Mouse (Mus musculus) large intestine, adult 2 months (tissue): ENCODE data around the gene Ankrd35. TPM values are rescaled to one million over a fixed set of nuclear protein-coding genes. Genes with fewer than 3 reads are reported as not detected.
"Not testable (repeated sequence)": the region's sequence is repeated elsewhere in the genome, so short reads cannot be mapped to it uniquely, and the experiment has no call there.

ENCODE experiments used
- DNase-seq: peaks from one replicate; pipeline ENCODE4 v3.0.0-alpha.2; 2012; ENCODE audit warnings: low read depth, low spot score
- WGBS: fragments of 180-500 bp; shearing (Covaris S2); methylation state at CpG from one replicate; pipeline ENCODE4 v1.1.7; 2018; 5-methylcytosine and 5-hydroxymethylcytosine counted together
- polyA plus RNA-seq: library from polyadenylated mRNA; depleted of rRNA; stranded (reverse); fragments of >200 nt; gene quantifications from 2 replicates; pipeline ENCODE4 v1.2.3, GENCODE M21; 2012; rRNA removed

Ankrd35 gene
- 0.43 and 0.66 TPM in 2 replicates for polyA plus RNA-seq

DNA sequence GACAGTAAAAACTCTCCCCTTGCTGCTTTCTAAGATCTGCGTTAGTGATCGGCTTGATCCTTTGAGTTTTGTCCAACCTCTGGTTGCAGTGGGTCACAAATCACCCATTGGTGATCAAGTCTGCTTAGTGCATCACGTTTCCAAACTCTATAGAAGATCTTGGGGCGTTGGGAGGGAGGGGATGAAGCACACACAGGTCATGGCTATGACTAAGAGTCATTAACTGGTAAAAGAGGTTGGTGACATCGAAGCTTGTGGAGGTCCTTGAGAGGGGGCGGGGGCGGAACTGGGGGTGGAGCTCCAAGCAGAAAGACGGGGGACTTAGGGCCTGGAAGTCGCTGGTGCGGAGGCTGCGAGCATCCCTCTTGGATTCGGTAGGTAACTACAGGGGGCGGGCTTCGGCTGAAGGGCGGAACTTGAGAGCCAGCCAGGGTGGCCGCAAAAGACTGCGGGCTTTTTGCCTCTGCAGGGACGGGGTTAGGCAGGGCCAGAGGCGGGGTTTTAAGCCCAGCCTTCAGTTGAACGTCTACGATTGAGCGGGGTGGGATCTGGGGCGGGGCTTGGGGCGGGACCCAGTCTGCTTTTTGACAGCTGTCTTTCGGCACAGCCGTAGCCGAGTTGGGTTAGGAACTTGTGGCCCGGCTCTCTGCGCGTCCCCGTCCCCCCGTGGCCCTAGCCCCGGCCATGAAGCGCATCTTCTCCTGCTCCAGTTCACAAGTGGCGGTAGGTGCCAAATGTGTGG is at the start of gene Ankrd35:
Gene Ankrd35 (plus strand): TSS at position 405 of the 742 bp plus-strand sequence.
- WGBS: 4% methylated on average over 35 of the region's 35 CpGs
- DNase-seq: peak; percentile 40

DNA sequence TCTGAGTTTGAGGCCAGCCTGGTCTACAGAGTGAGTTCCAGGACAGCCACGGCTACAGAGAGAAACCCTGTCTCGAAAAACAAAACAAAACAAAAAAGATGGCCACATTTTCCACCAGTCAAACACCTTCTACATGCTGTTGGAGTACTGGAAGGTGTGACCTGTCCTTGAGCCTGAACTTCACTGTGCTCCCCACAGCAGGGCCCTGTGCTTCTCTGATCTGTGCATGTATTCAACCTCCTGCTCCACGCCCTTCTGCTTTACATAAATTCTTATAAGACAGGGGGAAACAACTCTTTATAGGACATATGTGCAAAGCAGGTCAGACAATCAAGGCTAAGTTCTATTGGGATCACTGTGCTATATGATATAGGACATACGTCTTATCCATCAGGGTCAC is 46.7 kb upstream of the Ankrd35 start:
- DNase-seq: no peak
- WGBS: 89% methylated on average over 4 of the region's 4 CpGs

DNA sequence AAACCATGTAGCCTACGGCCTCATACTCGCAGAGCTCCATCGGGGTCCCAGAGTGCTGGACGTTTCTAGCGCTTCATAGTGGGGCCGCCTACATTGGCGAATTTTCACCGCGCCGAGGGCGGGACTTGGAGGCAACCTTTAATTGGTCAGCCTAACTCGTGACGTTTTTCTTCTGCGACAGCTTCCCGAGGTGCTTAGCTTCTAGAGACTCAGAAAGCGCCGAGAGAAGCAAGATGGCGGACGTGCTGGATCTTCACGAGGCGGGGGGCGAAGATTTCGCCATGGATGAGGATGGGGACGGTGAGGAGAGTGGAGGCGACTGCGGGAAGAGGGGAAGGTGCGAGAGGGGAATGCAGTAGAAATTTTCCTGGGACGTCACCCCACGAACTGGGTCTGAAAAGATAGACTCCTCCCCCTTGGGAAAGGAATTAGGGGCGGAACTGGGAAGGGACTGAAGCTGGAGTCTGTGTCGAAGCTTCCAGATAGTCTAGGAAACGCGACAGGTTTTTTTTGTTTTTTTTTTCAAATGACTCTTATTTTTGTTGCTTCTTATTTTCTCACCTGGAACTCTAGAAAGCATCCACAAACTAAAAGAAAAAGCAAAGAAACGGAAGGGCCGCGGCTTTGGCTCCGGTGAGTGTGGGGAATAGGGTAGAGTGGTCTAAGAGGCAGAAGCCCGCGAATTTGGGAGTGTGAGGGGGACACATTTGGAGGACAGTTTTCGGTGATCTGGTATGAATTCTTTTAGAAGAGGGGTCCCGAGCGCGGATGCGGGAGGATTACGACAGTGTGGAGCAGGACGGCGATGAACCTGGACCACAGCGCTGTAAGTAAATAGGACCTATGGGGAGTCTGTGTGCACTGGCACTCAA is 40.0 kb upstream of the Ankrd35 start, which contains the start of gene Rbm8a:
Gene Rbm8a (plus strand): TSS at position 205 of the 872 bp plus-strand sequence.
- WGBS: under 1% methylated on average over 48 of the region's 48 CpGs
- peak; percentile 98 for DNase-seq

DNA sequence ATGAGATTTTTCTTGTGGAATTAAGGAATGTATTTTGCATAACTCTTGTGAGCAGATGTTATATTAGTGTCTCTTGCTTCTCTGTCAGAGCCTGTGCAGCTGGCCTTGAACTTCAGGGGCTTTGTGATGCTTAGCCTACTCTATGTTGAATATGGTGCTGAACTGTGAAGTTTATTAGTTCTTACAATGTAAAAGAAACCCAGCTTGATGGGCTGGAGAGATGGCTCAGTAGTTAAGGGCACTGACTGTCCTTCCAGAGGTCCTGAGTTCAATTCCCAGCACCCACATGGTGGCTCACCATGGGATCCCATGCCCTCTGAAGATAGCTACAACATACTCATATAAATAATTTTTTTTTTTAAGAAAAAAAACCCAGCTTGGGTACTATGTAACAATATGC is 37.9 kb upstream of the Ankrd35 start:
- DNase-seq: no peak

DNA sequence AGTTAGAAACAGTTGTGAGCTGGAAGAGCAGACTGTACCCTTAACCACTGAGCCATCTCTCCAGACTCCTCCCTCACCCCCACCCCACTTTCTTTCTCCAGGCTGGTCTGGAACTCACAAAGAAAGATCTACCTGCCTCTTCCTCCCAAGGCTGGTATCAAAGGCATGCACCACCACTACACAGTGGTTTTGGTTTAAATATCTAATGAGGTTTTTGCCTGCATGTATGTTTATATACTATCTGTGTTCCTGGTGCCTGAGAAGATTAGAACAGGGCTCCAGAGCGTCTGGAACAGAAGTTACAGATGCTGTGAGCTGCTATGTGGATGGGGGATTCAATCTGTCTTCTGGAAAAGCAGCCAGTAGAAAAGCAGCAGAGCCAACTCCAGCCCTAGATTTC is 35.9 kb upstream of the Ankrd35 start:
- WGBS: 70% methylated on average over 1 of the region's 1 CpGs

DNA sequence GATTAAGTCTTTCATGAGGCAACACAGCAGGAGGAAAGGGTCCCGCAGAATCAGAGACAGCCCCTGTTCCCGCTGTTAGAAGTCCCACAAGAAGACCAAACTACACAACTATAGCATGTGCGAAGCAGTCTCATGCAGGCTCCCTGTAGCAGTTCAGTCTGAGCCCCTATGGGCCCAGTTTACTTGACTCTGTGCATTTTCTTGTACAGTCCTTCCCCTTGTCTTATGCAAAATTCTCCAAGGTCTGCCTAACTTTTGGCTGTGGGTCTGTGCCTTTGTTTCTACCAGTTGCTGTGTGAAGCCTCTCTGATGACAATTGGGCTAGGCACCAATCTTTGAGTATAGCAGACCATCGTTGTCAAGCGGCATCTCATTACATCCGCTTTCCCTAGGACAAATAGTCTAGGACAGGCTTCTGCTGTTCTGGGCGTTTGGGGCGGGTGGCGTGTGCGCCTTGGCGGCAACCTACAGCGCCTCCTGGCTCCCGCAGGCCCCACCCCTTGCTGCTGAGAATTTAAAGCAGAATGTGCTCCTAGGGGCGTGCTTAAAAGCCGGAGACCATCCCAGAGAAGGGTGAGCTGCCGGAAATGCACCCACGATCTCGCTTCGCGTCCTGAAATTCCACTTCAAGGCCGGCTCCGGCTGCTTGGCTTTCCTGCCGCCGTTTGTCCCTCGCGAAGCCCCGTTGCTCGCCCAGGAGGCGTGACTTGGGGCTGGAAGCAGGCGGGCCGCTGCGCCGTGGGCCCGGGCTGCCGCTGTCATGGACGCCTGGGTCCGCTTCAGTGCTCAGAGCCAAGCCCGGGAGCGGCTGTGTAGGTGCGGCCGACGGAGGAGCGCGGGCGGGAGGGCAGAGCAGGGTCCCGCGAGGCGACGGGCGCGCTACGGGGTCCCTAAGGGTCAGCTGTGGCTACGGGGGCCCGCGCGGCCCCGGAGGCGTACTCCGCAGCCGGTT is 34.7 kb upstream of the Ankrd35 start, which contains the start of the genes Pex11b and Gm42957:
Gene Pex11b (plus strand): TSS at position 449 of the 952 bp plus-strand sequence.
Gene Gm42957 (plus strand): TSS at position 547 of the 952 bp plus-strand sequence.
- peak; percentile 68 for DNase-seq
- WGBS: 3% methylated on average over 60 of the region's 60 CpGs

More for the DNA sequence above, 35.9 kb upstream of the Ankrd35 start:
- no peak for DNase-seq

DNA sequence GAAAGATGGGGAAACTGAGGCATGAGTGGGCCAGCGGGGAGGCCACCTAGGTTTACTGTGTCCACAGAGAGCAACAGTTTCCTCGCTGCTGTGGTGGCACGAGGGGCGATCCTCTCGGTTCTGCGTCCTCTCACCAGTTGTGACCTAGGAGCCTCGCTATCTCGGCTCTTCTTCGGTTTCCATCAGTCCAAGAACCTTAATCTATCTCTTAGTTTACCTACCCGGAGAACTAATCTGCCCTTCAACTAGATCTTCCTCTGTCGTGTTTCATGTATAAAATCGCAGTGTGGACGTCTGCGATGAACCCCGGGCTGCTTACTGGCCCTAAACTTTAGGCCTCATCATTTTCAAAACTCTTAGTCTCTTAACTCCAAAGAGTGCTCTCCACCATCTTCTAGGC is 34.0 kb upstream of the Ankrd35 start:
- 3% methylated on average over 15 of the region's 15 CpGs for WGBS
- DNase-seq: no peak

DNA sequence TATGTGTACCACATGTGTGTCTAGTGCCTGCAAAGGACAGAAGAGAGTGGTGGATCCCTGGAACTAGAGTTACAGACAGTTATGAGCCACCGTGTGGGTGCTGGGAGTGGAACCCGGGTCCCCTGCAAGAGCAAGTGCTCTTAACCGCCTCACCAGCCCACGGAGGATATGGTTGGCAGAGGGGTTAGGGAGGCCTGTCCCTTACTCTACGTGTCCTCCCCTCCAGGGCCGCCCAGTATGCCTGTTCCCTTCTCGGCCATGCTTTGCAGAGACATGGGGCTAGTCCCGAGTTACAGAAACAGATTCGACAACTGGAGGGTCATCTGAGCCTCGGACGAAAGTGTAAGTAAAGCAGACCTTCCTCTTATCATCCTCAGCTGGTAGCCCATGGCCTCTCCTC is 33.5 kb upstream of the Ankrd35 start:
- DNase-seq: no peak
- 47% methylated on average over 11 of the region's 11 CpGs for WGBS

DNA sequence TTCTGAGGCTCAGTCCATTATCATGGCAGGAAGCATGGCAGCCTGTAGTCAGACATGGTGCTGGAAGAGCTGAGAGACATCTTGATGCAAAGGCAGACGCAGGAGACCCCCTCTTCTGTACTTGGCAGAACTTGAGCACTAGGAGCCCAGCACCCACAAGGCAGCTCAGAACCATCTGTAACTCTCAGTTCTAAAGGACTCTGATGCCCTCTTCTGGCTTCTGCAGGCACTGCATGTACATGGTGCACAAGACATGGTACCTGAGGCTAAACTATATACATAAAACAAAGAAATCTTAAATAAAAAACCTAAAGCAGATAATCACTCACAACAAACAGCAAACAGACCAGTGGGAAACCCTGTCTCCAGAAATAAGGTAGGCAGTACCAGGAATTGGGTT is 30.7 kb upstream of the Ankrd35 start:
- DNase-seq: no peak
- WGBS: 85% methylated on average over 1 of the region's 1 CpGs

DNA sequence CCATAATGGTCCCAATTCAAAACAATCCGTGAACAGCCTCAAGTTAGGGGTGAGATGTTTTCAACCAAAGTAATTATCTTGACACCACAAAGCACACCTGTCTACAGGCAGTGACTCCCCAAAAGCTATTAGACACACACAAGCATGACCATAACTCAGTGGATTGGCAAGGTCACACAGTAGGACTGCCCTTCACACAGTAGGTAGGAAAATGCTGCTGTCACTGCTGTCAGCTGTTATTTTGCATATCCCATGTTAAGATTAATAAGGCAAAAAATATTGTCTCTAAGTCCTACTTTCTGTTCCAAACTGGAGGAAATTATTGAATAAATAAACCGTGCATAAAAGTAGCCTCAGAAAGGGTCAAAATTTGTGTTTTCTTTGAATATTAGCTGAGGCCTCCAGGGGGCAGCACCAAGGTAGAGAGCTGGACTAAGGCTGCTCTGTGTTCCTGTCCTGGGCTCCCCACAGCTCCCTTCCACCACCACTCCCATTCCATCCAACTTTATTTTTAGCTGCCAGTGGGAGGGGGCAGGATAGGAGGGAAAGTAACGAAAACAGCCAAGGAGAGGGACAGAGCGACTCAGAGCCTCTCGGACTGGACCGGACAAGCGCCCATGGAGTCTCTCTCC is 24.8 kb upstream of the Ankrd35 start, which contains the start of gene Itga10:
Gene Itga10 (plus strand): TSS at position 567 of the 632 bp plus-strand sequence.
- 66% methylated on average over 7 of the region's 7 CpGs for WGBS

DNA sequence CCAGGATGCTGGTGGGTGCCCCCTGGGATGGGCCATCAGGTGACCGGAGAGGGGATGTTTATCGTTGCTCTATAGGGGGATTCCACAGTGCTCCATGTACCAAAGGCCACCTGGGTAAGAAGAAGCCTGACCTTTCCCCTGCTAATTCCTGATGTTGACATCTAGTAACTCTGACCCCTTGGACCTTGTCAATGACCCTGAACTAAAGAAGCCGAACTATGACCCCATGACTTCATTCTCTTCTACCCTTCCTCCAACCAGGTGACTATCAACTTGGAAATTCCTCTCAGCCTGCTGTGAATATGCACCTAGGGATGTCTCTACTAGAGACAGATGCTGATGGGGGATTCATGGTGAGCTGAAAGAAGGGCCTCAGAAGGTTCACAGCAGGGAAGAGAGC is 22.6 kb upstream of the Ankrd35 start:
- no peak for DNase-seq

More for the DNA sequence above, 24.8 kb upstream of the Ankrd35 start, which contains the start of gene Itga10:
- no peak for DNase-seq

DNA sequence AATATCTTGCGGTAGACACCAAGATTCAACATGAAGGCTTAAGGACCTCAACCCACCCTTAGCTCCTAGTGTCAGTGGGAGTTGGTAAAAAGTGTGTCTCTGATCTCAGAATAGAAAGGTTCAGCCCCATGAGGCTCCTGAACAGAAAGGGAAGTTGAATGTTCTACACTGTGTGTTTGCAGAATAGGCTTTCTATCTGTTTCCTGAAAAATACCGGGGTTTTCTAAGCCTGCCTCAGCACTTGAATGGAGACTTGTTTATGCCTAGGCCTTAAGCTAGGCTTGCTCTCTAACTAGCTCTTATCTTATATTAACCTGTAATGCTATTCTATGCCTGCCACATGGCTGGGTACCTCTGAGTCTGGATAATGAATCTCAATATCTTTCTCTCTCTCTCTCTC is 9.0 kb upstream of the Ankrd35 start:
- 78% methylated on average over 2 of the region's 2 CpGs for WGBS
- no peak for DNase-seq

More for the DNA sequence above, 22.6 kb upstream of the Ankrd35 start:
- WGBS: 83% methylated on average over 3 of the region's 3 CpGs

DNA sequence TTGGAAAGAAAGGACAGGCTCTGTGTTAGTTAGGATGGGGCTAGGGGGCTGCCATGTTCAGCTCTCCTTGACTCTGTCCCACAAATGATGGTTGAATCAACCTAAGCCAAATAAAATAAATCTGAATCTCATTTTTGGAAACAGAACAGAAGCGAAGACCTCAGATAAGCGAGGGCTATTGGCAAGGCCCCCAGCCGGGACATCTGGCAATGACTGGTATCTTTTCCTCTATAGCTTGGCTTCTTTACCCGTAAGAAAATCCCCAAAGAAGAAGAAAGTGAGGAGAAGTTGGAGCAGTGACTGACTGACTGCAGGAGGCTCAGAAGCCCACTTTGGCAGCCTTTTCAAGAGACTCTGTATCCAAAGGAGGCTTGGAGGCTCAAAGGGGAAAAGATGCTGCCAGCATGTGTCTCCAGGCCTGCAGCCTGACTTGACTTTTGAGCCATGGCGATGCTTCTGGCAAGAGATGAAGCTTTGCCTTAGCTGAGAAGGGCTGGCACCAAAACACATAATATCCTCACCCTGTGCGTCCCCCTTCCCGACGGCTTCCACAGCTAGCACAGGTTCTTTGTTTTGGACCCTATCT is 7.1 kb upstream of the Ankrd35 start:
- 58% methylated on average over 8 of the region's 8 CpGs for WGBS
- no peak for DNase-seq

DNA sequence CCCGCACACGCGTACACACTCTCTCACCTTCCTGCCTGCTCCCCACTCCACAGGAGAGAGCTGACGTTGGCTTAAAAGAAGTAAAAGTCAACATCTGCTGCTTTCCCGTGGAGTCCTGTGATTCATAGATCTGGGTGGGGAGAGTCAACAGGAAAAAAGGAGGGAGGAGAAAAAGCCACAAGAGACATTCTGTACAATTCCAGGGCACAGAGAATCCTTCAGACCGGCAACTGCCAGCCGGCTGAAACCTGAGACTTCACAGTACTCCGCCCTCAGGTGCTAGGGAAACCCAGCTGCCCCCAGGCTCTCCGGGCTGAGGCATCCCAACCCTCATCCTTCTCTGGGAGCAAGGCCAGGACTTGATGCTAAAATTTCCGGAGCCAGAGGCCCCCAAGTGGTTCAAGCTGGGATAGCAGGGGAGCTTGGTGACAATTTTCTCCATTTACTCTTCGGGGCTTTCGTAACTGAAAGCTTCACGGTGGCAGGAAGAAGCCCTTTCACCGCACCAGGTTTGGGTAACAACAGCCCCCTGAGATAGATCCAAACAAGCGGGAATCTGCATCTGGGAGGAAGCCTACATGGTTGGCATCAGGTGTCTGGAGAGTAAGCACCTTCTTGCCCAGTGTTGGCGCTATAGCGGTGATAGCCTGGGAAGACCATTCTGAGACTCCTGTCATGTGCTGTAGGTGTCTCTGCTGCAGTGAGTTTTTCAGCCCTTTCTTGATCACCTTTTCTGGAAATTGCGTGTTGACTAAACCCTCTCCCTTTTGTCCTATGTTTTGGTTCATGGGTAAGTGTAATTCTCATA is 6.3 kb upstream of the Ankrd35 start:
- 5% methylated on average over 18 of the region's 18 CpGs for WGBS
- no peak for DNase-seq

DNA sequence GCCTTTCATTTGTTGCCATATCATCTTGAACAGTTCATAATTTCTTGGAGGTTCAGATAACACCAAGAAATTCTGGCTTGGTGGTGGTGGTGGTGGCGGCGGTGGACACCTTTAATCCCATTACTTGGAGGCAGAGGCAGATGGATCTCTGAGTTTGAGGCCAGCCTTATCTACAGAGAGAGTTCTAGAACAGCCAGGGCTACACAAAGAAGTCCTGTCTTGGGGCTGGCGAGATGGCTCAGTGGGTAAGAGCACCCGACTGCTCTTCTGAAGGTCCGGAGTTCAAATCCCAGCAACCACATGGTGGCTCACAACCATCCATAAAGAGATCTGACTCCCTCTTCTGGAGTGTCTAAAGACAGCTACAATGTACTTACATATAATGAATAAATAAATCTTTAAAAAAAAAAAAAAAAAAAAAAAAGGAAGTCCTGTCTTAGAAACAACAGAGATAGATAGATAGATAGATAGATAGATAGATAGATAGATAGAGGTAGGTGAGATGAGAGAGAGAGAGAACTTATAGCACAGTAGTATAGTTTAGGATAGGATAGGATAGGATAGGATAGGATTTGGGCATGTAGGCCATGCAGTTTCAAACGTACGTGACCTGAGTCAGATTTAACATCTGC is 4.1 kb upstream of the Ankrd35 start:
- DNase-seq: not testable (repeated sequence)
- WGBS: 86% methylated on average over 7 of the region's 7 CpGs

DNA sequence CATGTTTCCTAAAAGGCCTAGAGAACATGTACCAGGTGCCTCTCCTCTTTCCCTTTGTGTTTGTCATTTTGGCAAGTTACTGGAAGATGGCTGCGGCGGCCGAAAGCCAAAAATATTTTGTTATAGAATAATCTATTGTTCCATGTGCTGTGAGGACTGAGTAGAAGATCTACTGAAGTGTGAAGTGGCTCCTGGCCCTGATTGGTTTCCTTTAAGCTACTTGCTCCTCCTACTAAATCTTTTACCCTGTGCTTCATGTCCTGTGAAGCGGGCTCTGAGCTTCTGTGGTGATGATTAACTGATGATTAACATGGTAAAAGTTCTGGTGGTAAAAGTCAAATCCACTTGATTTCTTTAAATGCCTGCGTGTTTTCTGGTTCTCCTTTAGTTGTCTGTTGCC is 3.0 kb upstream of the Ankrd35 start:
- no peak for DNase-seq
- 90% methylated on average over 5 of the region's 5 CpGs for WGBS

DNA sequence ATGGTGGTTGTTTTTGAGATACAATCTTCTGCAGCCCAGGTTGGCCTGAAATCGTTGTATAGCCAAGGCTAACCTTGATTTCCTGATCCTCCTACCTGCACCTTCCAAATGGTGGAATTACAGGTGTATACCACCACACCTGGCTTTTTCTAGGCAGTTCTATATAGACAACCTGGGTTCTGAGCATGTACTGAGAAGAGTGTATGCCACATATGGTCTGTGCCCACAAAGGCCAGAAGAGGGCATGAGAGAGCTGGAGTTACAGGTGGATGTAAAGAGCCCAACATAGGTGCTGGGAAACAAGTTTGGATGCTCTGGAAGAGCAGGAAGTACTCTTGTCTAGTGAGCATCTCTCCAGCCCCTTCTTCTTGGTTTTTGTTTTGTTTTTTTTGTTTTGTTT is 2.6 kb upstream of the Ankrd35 start:
- no peak for DNase-seq
- WGBS: 40% methylated on average over 1 of the region's 1 CpGs
